8 mouse cellular contexts compared by ENCODE assay signal in the genomic region with DNA sequence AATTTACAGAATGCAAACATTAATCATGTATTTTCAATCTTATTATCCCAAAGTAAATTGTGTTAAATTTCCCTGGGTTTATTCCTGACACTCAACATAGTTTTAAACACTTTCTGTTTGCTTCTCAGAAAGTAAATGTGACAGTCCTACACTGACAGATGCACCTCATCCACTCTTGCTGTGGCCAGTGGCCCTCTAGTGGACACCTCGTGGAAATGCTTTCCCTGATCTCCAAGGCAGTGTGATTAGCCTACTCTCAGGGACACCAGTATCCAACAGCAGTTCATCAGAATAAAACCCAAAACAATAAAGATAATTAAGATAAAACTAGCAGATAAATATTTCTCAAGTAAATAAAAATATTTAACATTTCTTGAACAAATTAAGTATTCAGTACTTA.
DNase-seq lines count a peak whose midpoint lies in the region; ATAC-seq and TF ChIP-seq lines count a peak whose summit lies in the region.

No protein-coding gene starts in this region.

- no peak overlapping the region for H3K27ac ChIP-seq in thymus, adult 2 months (ENCODE audit: control insufficient read depth, insufficient read depth, low read length)
- H3K27ac ChIP-seq in bone marrow macrophage, adult 2 months (ENCODE audit: insufficient read depth, low read depth, low read length), result no peak overlapping the region
- H3K27ac ChIP-seq in forebrain, embryonic 10.5 days, result no peak overlapping the region
- H3K27ac ChIP-seq in hindbrain, embryonic 16.5 days (ENCODE audit: low read depth, low read length), result no peak overlapping the region
- H3K27ac ChIP-seq in liver, embryonic 11.5 days (ENCODE audit: low read depth, low read length), result no peak overlapping the region
- no peak overlapping the region for H3K27ac ChIP-seq in midbrain, postnatal 0 days (ENCODE audit: low read depth, low read length)

- H3K9ac ChIP-seq in hindbrain, embryonic 16.5 days (ENCODE audit: low read depth, low read length), result no peak overlapping the region
- no peak overlapping the region for H3K9ac ChIP-seq in liver, embryonic 11.5 days (ENCODE audit: low read depth, low read length)
- no peak overlapping the region for H3K9ac ChIP-seq in midbrain, postnatal 0 days (replicated peaks; ENCODE audit: low read length, poor library complexity, severe bottlenecking)

- no peaks in the 10 kb centered on the region for H3K27me3 ChIP-seq in thymus, adult 2 months (ENCODE audit: control insufficient read depth, insufficient read depth, low read length)
- H3K27me3 ChIP-seq in forebrain, embryonic 10.5 days (ENCODE audit: poor library complexity, severe bottlenecking), result no peaks in the 10 kb centered on the region
- H3K27me3 ChIP-seq in hindbrain, embryonic 16.5 days (replicated peaks; ENCODE audit: control insufficient read depth, insufficient read depth, low read length), result no peaks in the 10 kb centered on the region
- H3K27me3 ChIP-seq in liver, embryonic 11.5 days (replicated peaks; ENCODE audit: control insufficient read depth, insufficient read depth, low read length), result no peaks in the 10 kb centered on the region
- no peaks in the 10 kb centered on the region for H3K27me3 ChIP-seq in midbrain, postnatal 0 days (ENCODE audit: insufficient read depth, low read length)

- H3K36me3 ChIP-seq in thymus, adult 2 months (ENCODE audit: control insufficient read depth, insufficient read depth, low read length), result no peaks in the 10 kb centered on the region
- H3K36me3 ChIP-seq in forebrain, embryonic 10.5 days (replicated peaks), result no peaks in the 10 kb centered on the region
- H3K36me3 ChIP-seq in hindbrain, embryonic 16.5 days (ENCODE audit: control insufficient read depth, insufficient read depth, low read length), result no peaks in the 10 kb centered on the region
- no peaks in the 10 kb centered on the region for H3K36me3 ChIP-seq in liver, embryonic 11.5 days (ENCODE audit: control insufficient read depth, insufficient read depth, low read length)
- H3K36me3 ChIP-seq in midbrain, postnatal 0 days (ENCODE audit: insufficient read depth, low read length), result no peaks in the 10 kb centered on the region

- H3K9me3 ChIP-seq in forebrain, embryonic 10.5 days, result no peaks in the 10 kb centered on the region
- H3K9me3 ChIP-seq in hindbrain, embryonic 16.5 days (ENCODE audit: control insufficient read depth, low read length), result no peaks in the 10 kb centered on the region
- H3K9me3 ChIP-seq in liver, embryonic 11.5 days (ENCODE audit: control insufficient read depth, low read length), result no peaks in the 10 kb centered on the region
- H3K9me3 ChIP-seq in midbrain, postnatal 0 days (ENCODE audit: low read length), result no peaks in the 10 kb centered on the region

- no peak overlapping the region for H3K4me2 ChIP-seq in hindbrain, embryonic 16.5 days (ENCODE audit: low read length)
- no peak overlapping the region for H3K4me2 ChIP-seq in liver, embryonic 11.5 days
- no peak overlapping the region for H3K4me2 ChIP-seq in midbrain, postnatal 0 days (ENCODE audit: low read depth, low read length, poor library complexity, severe bottlenecking)

- WGBS in thymus, adult 2 months, result 0% methylated on average over 1 of the region's 1 CpGs
- WGBS in forebrain, embryonic 10.5 days, result 5% methylated on average over 1 of the region's 1 CpGs
- 0% methylated on average over 1 of the region's 1 CpGs for WGBS in hindbrain, embryonic 16.5 days
- WGBS in liver, embryonic 11.5 days, result 0% methylated on average over 1 of the region's 1 CpGs
- 0% methylated on average over 1 of the region's 1 CpGs for WGBS in midbrain, postnatal 0 days

- peak; percentile 82 for ATAC-seq in hindbrain, embryonic 16.5 days
- ATAC-seq in liver, embryonic 11.5 days (replicated peaks; ENCODE audit: low FRiP score), result peak; percentile 82; the same call in 1 of the 2 replicates
- no peak for ATAC-seq in midbrain, postnatal 0 days (ENCODE audit: low FRiP score)

- TF ChIP-seq CTCF in thymus, adult 2 months (IDR thresholded peaks at IDR 0.05; ENCODE audit: borderline replicate concordance, control insufficient read depth, extremely low read depth, insufficient read depth, low read length, poor library complexity), result no peak
- peak; percentile 74 for TF ChIP-seq CTCF in bone marrow macrophage, adult 2 months (IDR thresholded peaks at IDR 0.05; ENCODE audit: low read depth, low read length)
- TF ChIP-seq CTCF in midbrain, postnatal 0 days (IDR thresholded peaks at IDR 0.05), result peak; percentile 88

- H3K4me3 ChIP-seq in thymus, adult 2 months (ENCODE audit: control insufficient read depth, insufficient read depth, low read length), result no peak overlapping the region
- H3K4me3 ChIP-seq in bone marrow macrophage, adult 2 months (ENCODE audit: insufficient read depth, low read length), result no peak overlapping the region
- H3K4me3 ChIP-seq in forebrain, embryonic 10.5 days, result no peak overlapping the region
- no peak overlapping the region for H3K4me3 ChIP-seq in hindbrain, embryonic 16.5 days (ENCODE audit: low read length)
- H3K4me3 ChIP-seq in liver, embryonic 11.5 days (ENCODE audit: low read depth, low read length), result no peak overlapping the region
- no peak overlapping the region for H3K4me3 ChIP-seq in midbrain, postnatal 0 days (ENCODE audit: low read depth, low read length)

- H3K4me1 ChIP-seq in thymus, adult 2 months (replicated peaks; ENCODE audit: control insufficient read depth, insufficient read depth, low read length), result no peaks in the 10 kb centered on the region
- peaks cover 9% of the 10 kb centered on the region for H3K4me1 ChIP-seq in bone marrow macrophage, adult 2 months (ENCODE audit: control insufficient read depth, insufficient read depth, low read length)
- no peaks in the 10 kb centered on the region for H3K4me1 ChIP-seq in forebrain, embryonic 10.5 days
- no peaks in the 10 kb centered on the region for H3K4me1 ChIP-seq in hindbrain, embryonic 16.5 days (ENCODE audit: control insufficient read depth, insufficient read depth, low read depth, low read length)
- H3K4me1 ChIP-seq in liver, embryonic 11.5 days (replicated peaks; ENCODE audit: control insufficient read depth, insufficient read depth, low read length), result no peaks in the 10 kb centered on the region
- H3K4me1 ChIP-seq in midbrain, postnatal 0 days (ENCODE audit: insufficient read depth, low read length), result no peaks in the 10 kb centered on the region

- DNase-seq in thymus, adult 2 months, result peak; percentile 44
- DNase-seq in thymus, adult 18-20 months, result no peak
- peak; percentile 28 for DNase-seq in forebrain, embryonic 10.5 days (ENCODE audit: extremely low spot score, low spot score)
- DNase-seq in liver, embryonic 11.5 days (ENCODE audit: low spot score), result no peak
- DNase-seq in midbrain, postnatal 0 days (ENCODE audit: low spot score), result peak; percentile 54
- peak; percentile 48 for DNase-seq in thymus, postnatal 4 days

- TF ChIP-seq POLR2A in thymus, adult 2 months (IDR thresholded peaks at IDR 0.05; ENCODE audit: control insufficient read depth, extremely low read depth, insufficient read depth, low read length, poor library complexity), result no peak
- no peak for TF ChIP-seq POLR2A in bone marrow macrophage, adult 2 months (IDR thresholded peaks at IDR 0.05; ENCODE audit: borderline replicate concordance, low read depth, low read length)

Comparison
In these comparisons a context has a peak if more than half of its experiments do, and no peak if none do; other contexts are left out.
1. DNase-seq: peak in thymus, adult 2 months (single experiment), forebrain, embryonic 10.5 days (single experiment), midbrain, postnatal 0 days (single experiment) and thymus, postnatal 4 days (single experiment); none in thymus, adult 18-20 months (0 of 2) and liver, embryonic 11.5 days (single experiment).